Mouse (Mus musculus): Measurements from ENCODE around the gene Stox2.

The Stox2 gene

DNA sequence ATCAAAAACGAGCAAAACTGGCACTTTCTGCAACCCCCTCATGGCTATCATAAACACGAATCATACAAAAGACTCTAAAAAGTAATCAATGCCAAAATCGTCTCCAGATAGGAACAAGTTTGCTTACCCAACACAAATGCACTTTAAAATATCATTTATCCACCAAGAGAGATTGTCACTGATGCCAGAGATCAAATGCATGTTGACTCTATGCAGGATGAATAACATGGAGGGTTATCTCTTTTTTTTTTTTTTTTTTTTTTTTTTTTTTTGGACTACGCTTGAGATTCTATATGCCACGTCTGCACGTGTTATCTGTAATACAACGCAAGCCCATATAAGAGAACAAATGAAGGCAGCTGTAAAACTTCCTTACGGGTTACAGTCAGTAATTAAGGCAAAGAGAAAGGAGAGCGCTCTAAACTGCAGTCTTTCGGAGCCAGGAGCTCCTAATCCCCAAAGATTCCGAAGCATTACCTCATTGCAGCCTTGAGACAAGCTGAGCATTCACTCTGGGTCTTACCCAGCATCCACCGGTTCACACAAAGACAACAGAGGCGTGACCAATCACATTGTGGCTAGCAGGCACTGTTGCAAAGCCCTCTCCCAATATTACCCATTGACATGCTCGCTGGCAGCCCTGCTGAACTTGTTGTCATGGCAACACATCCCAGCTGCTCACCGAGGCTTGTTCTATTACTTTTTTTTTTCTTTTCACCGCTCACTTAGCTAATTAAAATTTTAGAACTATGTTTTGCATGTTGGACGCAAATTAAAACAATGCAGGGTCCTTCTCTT, 203.8 kb downstream of the Stox2 start:
- peak; percentile 89 for DNase-seq (ENCODE audit: low read depth, low spot score)

DNA sequence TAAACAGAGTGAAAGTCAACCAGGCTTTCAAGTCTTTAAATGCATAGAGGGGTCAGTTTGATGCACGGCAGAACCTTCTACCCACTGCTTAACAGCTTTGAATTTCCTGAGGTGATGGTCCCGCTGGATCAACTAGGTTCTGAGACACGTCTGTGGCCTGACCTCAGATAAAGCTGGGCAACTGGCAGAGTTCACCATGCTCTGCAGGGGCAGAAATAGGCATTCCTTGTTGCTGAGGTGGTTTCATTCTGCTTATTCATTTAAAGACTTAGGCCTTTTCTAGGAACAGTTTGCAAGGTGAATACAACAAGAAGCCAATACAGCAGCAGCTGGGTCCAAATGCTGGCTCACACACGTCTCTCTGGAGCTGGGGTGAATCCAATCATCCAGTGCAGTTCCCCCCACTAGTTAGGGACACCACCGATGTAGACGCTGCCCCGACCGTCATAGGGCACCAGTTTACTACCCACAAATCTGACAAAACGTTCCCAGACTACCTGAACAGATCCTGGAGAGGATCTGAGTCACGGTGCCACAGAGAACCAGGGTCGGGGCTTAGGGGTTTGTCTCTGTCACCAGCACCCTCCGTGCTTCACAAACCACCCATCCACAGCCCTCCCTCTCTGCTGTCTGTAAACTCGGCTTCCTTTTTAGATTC, 204.6 kb downstream of the Stox2 start:
- no peak for DNase-seq (ENCODE audit: low read depth, low spot score)

DNA sequence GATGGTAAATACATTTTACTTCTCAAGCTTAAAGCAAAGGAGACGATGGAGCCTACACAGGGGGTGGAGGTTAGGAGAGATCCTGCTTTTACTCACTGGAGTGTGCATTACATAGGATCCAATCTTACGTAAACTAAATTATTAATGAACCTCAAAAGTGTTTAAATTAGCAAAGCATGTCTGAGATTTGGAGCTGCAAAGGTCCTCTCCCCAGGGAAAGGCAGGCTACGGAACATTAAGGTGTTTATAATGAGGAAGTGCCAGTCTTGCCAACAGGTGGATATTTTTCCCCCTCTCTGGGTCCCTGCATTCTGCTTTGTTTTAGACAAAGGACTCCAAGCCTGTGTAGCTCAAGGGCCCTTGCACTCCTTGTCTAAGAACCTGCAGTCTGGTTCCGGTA, 205.3 kb downstream of the Stox2 start:
- no peak for DNase-seq (ENCODE audit: low read depth, low spot score)

DNA sequence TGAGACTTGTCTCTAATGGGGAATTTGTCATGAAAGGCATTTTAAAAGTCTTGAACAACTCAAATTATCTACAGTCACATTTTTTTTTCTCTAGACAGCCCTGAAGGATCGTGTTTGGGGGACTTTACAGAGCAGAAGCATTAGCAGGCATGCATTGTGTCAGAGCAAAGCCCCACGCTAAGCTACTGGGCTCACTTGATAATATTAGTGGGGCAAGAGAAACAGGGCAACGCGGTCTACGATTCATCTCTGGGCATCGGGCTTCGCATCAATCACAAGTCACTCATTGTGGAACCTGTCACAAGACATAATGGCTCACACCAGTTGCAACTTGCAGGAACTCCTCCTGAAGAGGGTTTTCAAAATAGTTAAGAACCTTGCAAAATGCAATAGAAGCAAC, 205.9 kb downstream of the Stox2 start:
- no peak for DNase-seq (ENCODE audit: low read depth, low spot score)

DNA sequence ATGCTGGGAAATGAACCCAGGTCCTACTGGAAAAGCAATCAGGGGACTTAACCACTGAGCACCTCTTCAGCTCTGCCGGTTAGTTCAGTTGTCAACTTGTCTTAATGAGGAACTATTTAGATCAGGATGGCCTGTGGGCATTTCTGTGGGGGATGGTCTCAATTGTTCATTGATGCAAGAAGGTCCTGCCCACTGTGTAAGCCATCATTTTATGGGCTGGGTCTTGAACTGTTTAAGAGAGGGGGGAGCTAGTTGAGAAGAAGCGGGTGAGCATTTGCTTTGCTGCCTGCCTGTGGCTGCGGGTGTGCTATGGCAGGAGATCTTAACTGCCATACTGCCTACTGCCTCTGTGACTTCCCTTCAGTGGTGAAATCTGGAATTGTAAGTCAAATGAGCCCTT, 214.1 kb downstream of the Stox2 start:
- no peak for DNase-seq (ENCODE audit: low read depth, low spot score)

DNA sequence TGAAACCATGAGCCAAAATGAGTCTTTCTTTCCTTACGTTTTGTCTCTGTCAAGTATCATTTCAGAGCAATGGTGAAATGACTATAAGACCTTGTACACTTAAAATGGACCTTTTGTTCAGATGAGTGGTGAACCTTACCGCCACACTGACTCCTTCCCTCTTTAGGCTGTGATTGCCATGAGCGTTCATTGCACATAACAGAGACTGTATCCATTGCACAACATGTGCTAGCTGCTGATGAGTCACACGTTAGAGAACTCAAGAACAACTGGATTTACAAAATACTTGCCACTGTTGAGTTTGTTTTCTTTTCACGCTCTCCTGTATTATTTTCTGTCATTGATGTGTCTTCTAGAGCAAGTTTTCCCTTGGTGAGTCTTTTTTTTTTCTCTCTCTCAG, 216.1 kb downstream of the Stox2 start:
- DNase-seq (ENCODE audit: low read depth, low spot score), result no peak

DNA sequence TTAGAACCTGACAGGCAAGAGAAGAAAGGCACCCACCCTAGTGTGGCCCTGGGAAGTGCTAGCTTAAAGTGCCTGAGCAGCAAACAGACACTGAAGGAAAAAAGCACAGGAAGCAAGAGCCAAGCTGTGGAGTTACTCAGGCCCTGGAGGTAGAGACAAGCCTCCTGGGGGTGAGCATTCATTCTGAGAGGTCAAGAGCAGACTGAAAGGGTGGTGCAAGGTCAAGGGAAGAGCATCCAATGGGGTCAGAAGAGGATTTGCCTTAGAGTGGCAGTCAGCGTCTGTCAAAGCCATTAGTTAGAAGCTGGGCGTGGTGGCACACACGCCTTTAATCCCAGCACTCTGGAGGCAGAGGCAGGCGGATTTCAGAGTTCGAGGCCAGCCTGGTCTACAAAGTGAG, 224.3 kb downstream of the Stox2 start:
- DNase-seq (ENCODE audit: low read depth, low spot score), result no peak

DNA sequence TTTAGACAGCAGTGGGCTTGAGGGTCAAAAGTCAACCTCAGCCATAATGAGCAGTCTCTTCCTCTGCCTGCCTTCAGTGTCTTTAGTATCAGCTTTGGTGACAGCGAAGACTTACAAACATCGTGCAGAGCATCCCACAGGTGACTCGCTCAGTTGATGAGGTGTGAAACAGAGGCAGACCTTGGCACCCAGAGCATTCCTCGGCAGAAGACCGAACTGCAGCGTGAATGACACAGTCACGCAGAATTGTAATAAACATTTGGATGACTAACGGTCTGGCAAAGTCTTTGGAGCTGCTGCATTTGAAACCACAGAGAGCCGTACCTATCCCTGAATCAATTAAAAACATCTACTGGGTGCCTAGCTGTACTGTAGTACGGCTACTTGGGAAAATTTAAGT, 225.0 kb downstream of the Stox2 start:
- DNase-seq (ENCODE audit: low read depth, low spot score), result no peak

DNA sequence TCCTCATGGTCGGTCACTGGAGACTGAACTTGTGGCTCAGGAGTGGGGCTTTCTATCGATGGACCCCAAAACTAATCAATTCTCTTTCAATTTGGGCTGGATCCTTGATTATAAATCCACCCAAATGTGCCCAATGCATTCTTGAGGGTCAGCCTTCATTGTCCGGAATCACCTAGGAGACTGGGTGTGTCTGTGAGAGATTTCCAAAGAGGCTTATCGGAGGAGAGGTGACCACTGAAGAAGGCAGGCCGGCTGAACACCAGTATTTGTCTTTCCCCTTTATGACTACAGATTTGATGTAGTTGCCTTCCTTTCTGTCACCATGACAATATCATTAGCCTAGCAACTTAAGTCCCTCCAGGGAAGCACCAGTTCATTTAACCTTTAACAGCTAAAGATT, 225.8 kb downstream of the Stox2 start:
- no peak for DNase-seq (ENCODE audit: low read depth, low spot score)

DNA sequence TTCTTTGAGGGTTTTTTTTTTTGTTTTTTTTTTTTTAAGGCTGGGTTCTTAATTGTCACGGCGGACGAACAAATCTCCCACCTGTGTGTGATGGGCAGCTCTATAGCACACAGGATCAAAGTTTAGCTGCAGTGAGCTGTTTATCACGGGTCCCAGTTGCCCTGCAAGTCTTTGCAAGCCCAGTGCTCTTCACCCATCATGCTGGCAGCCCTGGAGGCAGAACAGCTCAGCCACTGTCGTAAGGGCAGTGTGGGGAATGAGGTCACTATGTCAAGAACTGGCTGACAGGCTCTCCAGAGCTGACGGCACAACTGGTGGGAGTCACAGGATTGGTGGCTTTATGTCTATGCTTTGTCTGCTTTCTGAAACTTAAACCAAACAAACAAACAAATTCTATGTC, 227.6 kb downstream of the Stox2 start:
- no peak for DNase-seq (ENCODE audit: low read depth, low spot score)

DNA sequence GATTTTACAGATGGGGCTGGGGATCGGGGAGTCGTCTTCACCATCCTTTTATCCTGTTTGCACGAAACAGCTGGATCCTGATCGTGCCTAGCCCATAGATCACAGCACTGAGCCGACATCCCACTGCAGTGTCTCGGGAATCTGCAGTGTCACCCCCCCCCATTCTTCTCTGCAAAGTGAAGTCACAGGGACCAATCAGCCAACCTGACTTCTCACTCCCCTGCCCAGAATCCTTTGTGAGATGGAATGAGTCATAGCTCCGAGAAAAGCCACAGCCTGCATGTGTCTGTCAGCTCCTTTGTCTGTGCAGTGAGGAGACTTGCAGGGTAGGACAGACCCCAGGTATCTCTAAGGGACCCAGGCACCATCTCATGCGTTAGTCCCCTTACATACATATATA, 228.1 kb downstream of the Stox2 start:
- DNase-seq (ENCODE audit: low read depth, low spot score), result peak; percentile 78

DNA sequence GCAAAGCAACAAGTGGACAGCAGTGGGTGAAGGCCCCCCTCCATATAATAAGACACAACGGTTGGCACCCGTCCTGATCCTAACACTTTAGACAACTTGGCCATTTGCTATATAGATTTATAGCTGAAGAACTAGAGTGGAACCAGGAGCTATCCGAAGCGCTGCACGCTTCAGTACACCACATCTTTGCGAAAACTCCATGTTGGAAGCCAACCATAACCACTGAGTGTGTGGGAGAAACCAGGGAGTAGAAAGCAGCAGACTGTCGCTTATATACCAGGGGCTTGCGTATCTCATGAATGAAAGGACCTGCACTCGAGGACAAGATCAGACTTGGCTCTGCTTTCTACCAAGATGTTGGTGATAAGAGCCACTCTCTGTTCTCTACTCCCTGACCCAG, 234.0 kb downstream of the Stox2 start:
- no peak for DNase-seq (ENCODE audit: low read depth, low spot score)

DNA sequence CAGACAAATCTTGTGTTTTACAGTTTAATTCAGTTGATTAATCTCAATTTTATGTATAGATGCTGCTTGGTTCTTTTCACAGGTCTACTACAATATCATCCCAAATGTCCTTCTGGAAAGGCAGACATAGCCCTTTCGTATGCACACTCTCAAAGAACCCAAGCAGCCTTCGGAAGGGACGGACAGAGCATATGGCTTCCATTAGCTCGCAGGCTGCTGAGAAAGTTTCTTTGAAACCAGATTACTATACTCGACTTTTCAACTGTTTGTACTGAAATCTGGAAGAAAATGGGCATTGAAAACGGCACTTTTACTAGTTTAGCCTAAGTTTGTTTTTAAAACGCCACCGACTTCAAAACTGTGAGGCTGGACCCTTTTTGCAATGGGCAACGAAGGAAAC, 234.9 kb downstream of the Stox2 start:
- no peak for DNase-seq (ENCODE audit: low read depth, low spot score)

DNA sequence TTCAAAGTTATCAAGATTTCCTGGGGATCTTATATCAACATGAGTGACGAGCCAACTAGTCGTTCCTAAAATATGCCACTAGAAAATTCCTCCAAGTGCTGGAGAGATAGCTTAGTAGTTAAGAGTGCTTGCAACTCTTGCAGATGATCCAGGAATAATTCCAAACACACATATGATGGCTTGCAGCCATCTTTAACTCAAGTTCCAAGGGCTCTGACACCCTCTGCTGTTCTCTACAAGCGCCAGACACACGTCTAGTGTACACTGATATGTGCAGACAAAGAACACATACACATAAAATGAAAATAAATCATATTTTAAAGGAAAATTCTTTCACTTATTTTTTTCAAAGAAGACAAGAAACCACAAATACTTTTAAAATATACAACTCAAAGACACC, 237.9 kb downstream of the Stox2 start:
- DNase-seq (ENCODE audit: low read depth, low spot score), result no peak

DNA sequence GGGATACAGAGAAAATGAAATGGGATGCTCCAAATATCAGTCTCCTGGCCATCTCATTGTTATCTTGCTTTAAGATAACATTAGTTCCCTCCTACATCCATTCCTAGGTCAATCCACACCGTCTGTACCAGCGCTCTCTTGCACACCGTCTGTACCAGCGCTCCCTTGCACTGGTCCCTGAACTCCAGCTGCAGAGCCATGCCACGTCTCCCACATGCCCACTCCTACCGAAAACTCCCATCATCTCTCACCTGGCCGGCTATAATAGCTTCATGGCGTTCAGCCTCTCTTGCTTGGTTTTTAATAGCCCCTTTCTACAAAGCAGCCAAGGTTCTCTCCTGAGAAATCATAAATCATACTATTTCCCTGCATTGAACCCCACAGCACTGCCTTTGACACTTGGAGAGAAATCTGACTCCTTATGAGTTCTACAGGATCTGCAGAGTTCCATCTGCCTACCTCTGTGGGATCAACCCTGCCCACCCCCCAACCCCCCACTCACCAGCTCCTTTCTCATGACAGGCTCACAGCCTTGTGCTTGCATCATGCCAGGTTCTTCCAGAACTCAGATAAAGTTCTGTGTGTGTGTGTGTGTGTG, 239.4 kb downstream of the Stox2 start:
- DNase-seq (ENCODE audit: low read depth, low spot score), result no peak

DNA sequence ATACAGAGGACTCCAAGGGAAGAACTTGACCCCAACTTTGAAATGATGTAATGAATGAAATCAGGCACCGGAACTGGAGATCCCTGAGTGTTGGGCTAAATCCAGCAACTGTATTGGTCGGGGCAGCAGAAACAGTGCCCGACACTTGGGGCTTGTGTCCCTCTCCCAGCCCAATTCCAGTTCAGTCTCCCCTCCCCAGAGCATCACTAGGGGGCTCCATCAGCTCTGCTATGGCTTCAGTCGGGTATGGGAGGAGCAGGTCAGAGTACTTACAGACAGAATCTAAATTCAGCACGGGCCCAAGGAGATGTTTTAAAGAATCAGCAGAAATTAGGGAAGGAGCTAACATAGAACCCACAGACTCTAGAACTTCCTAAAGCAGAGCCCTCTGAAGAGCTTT, 240.7 kb downstream of the Stox2 start:
- DNase-seq (ENCODE audit: low read depth, low spot score), result no peak

DNA sequence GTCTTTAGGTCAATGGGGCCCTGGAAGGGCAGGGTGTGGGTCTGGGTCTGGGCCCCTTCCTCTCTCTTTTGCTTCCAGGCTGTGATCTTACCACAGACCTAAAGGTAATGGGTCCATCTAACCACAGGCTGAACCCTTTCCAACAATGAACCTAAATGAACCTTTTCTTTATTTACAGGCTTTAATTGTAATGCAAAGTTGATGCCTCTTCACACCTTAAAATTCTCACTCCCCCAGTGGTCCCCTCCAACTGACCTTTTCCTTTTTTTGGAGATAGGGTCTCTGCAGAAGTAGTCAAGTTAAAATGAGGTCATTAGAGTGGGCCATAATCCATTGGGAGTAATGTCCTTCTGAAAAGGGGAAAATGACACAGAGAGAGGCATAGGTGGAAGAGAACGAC, 249.8 kb downstream of the Stox2 start:
- no peak for DNase-seq (ENCODE audit: low read depth, low spot score)

DNA sequence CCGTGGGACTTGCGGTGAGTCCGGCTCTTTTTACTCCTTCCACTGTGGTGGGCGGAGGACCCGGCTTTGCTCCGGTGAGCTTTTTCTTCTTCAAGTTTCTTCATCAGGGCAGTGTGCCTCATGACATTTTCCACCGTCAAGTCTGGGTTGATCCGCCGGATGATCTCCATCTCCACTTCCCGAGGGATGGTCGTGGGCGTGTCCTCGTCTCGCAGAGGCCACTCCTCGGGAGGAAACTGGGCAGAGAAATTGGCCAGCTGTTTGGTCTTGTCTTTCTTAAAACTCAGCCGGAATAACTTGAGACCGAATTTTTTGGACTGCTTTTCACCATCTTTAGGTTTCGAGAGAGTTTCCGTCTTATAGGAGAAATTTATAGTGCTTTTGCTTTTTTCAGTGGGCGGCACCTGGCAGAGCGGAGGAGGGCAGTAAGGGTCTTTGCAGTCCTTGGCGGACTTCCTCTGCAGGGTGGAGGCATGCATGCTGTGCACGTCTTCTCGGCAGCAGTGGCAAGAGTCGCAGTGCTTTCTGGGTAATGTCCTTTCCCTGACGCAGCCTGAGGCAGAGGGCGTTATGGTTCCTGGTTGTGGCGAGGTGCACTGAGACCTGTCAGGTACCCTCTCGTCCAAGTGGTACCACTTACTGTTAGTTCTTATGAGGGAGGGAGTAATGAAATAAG, 252.7 kb downstream of the Stox2 start:
- DNase-seq (ENCODE audit: low read depth, low spot score), result no peak

DNA sequence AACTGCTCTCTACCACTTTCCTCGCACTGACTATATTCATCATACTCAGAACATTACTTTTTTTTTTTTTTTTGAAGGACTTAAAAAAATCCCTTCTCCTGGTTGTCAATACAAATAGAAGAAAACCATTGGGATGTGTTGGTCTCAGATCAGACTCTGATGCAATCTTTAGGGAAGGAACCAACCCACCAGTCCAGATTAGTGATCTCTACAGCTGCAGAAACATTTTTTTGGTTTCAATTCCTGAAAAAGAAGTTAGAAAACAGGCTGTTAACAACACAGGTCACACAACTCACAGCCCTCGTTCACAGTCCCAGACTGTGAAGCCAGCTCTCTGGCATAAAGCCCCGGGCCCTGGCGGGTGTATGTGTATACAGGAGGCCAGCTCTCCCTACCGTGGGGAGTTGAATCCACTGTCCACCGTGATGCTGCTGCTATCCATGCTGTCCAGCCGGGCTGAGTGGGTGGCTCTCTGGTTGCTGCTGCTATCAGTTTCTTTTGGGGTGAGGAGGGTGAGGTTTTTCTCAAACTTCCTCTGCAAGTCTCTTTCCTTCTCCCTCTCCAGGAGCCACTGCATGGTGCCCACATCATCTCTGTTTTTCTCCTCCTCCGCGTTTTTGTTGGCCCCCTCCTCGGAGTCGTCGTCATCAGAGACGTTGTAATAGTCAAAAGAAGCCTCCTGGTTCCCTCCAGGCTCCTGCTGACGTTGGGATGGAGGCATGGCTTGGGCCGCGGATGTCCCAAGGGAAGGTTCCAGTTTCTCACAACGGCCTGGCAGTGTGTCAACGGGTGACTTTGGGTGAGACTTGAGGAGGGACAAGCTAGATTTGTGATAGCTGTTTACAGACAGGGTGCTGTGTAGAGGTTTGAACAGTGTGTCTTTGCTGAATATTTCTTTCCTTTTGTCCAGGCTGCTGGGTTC, 254.5 kb downstream of the Stox2 start:
- DNase-seq (ENCODE audit: low read depth, low spot score), result no peak

DNA sequence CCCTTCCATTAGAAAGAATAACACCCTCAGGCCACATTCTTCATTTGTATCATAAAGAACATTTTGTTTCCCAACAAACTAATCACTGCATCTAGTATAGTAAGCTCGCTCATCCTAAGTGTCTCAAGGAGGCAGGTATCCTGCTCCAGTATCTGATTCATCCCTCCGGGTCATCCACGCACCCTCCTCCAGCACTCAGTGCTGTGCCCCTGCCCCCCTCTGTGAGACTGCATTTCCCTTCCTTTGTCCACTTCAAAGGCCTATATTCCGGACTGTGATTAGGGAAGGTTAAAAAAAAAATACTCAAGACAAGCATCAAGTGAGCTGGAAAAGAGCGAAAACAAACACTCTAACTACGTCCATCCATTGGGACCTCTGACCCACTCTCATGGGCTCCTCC, 260.8 kb downstream of the Stox2 start:
- DNase-seq (ENCODE audit: low read depth, low spot score), result no peak

DNA sequence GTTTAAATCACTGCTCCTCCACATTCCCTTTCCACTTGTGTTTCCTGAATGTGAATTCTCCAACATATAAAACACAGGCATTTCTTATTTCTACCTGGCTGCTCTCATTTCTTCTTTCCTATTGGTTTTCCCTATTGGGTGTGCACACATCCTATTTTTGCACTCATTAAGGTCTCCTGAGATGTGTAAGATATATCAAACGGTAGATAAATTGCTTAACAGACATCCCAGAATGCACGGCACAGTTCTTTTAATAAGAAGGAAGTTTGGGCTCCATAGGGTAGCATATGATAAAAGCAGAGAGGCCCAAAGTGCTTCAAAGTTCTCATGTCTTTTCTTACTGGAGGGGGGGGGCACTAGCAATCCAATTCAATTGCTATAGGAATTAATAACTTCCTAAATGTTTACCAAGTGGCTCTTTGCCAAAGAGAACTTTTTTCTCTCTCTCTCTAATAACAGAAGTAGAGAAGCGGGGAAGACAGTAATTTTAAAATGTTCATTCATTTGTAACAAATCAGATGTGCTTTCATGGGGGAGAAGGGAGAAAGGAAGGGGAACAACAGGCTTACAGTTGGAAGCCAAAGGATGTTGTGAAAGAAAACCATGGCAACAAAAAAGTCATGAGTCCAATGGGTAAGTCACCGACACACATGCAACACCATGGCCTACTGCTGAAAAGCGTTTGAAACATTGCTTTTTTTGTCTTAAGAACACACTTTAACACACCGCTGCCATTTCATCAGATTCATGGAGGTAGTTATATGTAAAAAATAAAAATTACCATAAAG, 263.2 kb downstream of the Stox2 start:
- DNase-seq (ENCODE audit: low read depth, low spot score), result no peak
